Mouse (Mus musculus): ENCODE measurements around the gene Srrm2. TPM values are rescaled to one million over a fixed set of nuclear protein-coding genes. Genes with fewer than 3 reads are reported as not detected.

Srrm2 gene
- polyA plus RNA-seq, 1 experiment from 2014 or later = 455 TPM

GRCm38 (mm10) chr17:23818579-23818978 is 28.2 kb downstream of the Srrm2 start:
- no peak overlapping the region for H3K4me3 ChIP-seq (replicated peaks; ENCODE audit: low read length)
- peaks cover 100% of the 10 kb centered on the region for H3K36me3 ChIP-seq (replicated peaks; ENCODE audit: control insufficient read depth, insufficient read depth)
- ATAC-seq (ENCODE audit: low FRiP score) = no peak
- no peak overlapping the region for H3K27ac ChIP-seq
- 100% methylated on average over 8 of the region's 8 CpGs for WGBS
- no peaks in the 10 kb centered on the region for H3K27me3 ChIP-seq (ENCODE audit: control insufficient read depth, insufficient read depth, low read length)
- no peak overlapping the region for H3K9ac ChIP-seq
- peaks cover 30% of the 10 kb centered on the region for H3K9me3 ChIP-seq (ENCODE audit: control insufficient read depth, low read length)
- no peaks in the 10 kb centered on the region for H3K4me1 ChIP-seq (replicated peaks; ENCODE audit: control insufficient read depth, insufficient read depth, low read length)
- no peak overlapping the region for H3K4me2 ChIP-seq (replicated peaks)
- no peak for DNase-seq (ENCODE audit: low spot score)

GRCm38 (mm10) chr17:23819235-23819634 is 28.9 kb downstream of the Srrm2 start:
- H3K4me3 ChIP-seq (replicated peaks; ENCODE audit: low read length) = no peak overlapping the region
- WGBS = 98% methylated on average over 25 of the region's 25 CpGs
- no peaks in the 10 kb centered on the region for H3K4me1 ChIP-seq (replicated peaks; ENCODE audit: control insufficient read depth, insufficient read depth, low read length)
- no peaks in the 10 kb centered on the region for H3K27me3 ChIP-seq (ENCODE audit: control insufficient read depth, insufficient read depth, low read length)
- H3K36me3 ChIP-seq (replicated peaks; ENCODE audit: control insufficient read depth, insufficient read depth) = peaks cover 100% of the 10 kb centered on the region
- no peak overlapping the region for H3K9ac ChIP-seq
- no peak overlapping the region for H3K4me2 ChIP-seq (replicated peaks)
- peaks cover 30% of the 10 kb centered on the region for H3K9me3 ChIP-seq (ENCODE audit: control insufficient read depth, low read length)
- ATAC-seq (ENCODE audit: low FRiP score) (no peak), DNase-seq (ENCODE audit: low spot score) (no peak)
- no peak overlapping the region for H3K27ac ChIP-seq

DNA sequence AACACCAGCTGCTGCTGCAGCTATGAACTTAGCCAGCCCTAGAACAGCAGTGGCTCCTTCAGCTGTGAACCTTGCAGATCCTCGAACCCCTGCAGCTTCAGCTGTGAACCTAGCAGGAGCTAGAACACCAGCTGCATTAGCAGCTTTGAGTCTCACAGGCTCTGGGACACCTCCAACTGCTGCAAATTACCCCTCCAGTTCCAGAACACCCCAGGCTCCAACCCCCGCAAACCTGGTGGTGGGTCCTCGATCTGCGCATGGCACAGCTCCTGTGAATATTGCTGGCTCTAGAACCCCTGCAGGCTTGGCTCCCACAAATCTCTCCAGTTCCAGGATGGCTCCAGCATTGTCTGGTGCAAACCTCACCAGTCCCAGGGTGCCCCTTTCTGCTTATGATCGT is 30.4 kb downstream of the Srrm2 start:
- 98% methylated on average over 5 of the region's 5 CpGs for WGBS

GRCm38 (mm10) chr17:23822094-23822493 is 31.8 kb downstream of the Srrm2 start:
- no peak for DNase-seq (ENCODE audit: low spot score)
- H3K36me3 ChIP-seq (replicated peaks; ENCODE audit: control insufficient read depth, insufficient read depth) = peaks cover 100% of the 10 kb centered on the region
- H3K27ac ChIP-seq = no peak overlapping the region
- no peak overlapping the region for H3K4me3 ChIP-seq (replicated peaks; ENCODE audit: low read length)
- no peaks in the 10 kb centered on the region for H3K27me3 ChIP-seq (ENCODE audit: control insufficient read depth, insufficient read depth, low read length)
- no peak for ATAC-seq (ENCODE audit: low FRiP score)
- H3K9ac ChIP-seq = no peak overlapping the region
- H3K4me1 ChIP-seq (replicated peaks; ENCODE audit: control insufficient read depth, insufficient read depth, low read length) = peaks cover 4% of the 10 kb centered on the region; the same call in 1 of the 2 replicates
- peaks cover 26% of the 10 kb centered on the region for H3K9me3 ChIP-seq (ENCODE audit: control insufficient read depth, low read length)
- no peak overlapping the region for H3K4me2 ChIP-seq (replicated peaks)
- 83% methylated on average over 6 of the region's 6 CpGs for WGBS

More for the DNA sequence above, 30.4 kb downstream of the Srrm2 start:
- no peaks in the 10 kb centered on the region for H3K27me3 ChIP-seq (ENCODE audit: control insufficient read depth, insufficient read depth, low read length)
- no peak overlapping the region for H3K4me3 ChIP-seq (replicated peaks; ENCODE audit: low read length)
- no peak overlapping the region for H3K27ac ChIP-seq
- ATAC-seq (ENCODE audit: low FRiP score) (no peak), DNase-seq (ENCODE audit: low spot score) (no peak)
- H3K36me3 ChIP-seq (replicated peaks; ENCODE audit: control insufficient read depth, insufficient read depth) = peaks cover 100% of the 10 kb centered on the region
- H3K9ac ChIP-seq = no peak overlapping the region
- no peaks in the 10 kb centered on the region for H3K4me1 ChIP-seq (replicated peaks; ENCODE audit: control insufficient read depth, insufficient read depth, low read length)
- H3K4me2 ChIP-seq (replicated peaks) = no peak overlapping the region
- peaks cover 26% of the 10 kb centered on the region for H3K9me3 ChIP-seq (ENCODE audit: control insufficient read depth, low read length)

DNA sequence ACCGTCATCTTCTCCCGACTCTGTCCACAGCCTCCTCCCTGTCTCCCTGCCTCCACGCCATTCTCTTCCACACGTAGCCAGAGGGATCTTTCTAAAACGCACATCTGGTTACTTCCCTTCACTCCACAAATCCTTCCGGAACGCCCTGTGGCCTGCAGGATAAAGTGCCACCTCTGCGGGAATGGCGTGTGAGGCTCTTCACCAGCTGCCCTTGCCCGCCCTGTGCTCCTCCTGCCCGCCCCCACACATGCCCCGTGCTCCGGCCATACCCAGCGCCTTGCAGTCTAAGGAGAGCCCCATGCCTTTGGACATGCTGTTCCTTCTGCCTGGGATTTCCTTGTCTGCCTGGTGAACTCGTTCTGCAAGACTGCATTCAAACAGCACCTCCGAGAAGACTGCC is 32.7 kb downstream of the Srrm2 start:
- H3K27ac ChIP-seq = no peak overlapping the region
- 89% methylated on average over 16 of the region's 16 CpGs for WGBS
- ATAC-seq (ENCODE audit: low FRiP score) = 0 out of 2 replicates have a peak, but pooled peaks have one; percentile 14

DNA sequence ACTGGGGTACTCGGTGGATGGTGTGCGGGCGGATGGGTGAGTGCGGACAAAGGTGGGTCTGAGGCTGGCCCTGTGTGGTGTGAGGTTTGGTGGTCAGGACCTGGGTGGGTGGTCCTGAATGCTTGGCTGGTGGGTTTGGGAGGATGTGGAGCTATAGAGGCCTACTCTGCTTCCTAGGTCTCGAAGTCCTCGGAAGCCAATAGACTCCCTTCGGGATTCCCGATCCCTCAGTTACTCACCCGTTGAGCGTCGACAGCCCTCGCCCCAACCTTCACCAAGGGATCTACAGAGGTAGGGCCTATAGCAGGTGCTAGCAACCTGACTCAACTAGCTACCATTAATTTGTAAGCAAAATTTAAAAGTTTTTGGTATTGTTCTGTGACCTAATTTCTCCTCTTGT is 33.3 kb downstream of the Srrm2 start:
- Histone ChIP-seq H3K4me1 (replicated peaks; ENCODE audit: control insufficient read depth, insufficient read depth, low read length) (peaks cover 16% of the 10 kb centered on the region), H3K4me3 (replicated peaks; ENCODE audit: low read length) (no peak overlapping the region), H3K36me3 (replicated peaks; ENCODE audit: control insufficient read depth, insufficient read depth) (peaks cover 90% of the 10 kb centered on the region), H3K9me3 (ENCODE audit: control insufficient read depth, low read length) (peaks cover 16% of the 10 kb centered on the region), H3K27ac (no peak overlapping the region), H3K27me3 (ENCODE audit: control insufficient read depth, insufficient read depth, low read length) (no peaks in the 10 kb centered on the region), H3K9ac (no peak overlapping the region), H3K4me2 (replicated peaks) (no peak overlapping the region)
- WGBS = 91% methylated on average over 12 of the region's 12 CpGs
- DNase-seq (ENCODE audit: low spot score) (no peak), ATAC-seq (ENCODE audit: low FRiP score) (no peak)

More for the DNA sequence above, 32.7 kb downstream of the Srrm2 start:
- no peak for DNase-seq (ENCODE audit: low spot score)
- Histone ChIP-seq H3K36me3 (replicated peaks; ENCODE audit: control insufficient read depth, insufficient read depth) (peaks cover 96% of the 10 kb centered on the region), H3K4me3 (replicated peaks; ENCODE audit: low read length) (no peak overlapping the region), H3K4me2 (replicated peaks) (no peak overlapping the region), H3K4me1 (replicated peaks; ENCODE audit: control insufficient read depth, insufficient read depth, low read length) (peaks cover 14% of the 10 kb centered on the region), H3K27me3 (ENCODE audit: control insufficient read depth, insufficient read depth, low read length) (no peaks in the 10 kb centered on the region), H3K9ac (no peak overlapping the region), H3K9me3 (ENCODE audit: control insufficient read depth, low read length) (peaks cover 22% of the 10 kb centered on the region)

- peaks cover 22% of the 10 kb centered on the region for H3K4me1 ChIP-seq (replicated peaks; ENCODE audit: control insufficient read depth, insufficient read depth, low read length)
- H3K27ac ChIP-seq = 0 out of 2 replicates have a peak overlapping the region, but pooled peaks have one; percentile 14
- peaks cover 71% of the 10 kb centered on the region for H3K36me3 ChIP-seq (replicated peaks; ENCODE audit: control insufficient read depth, insufficient read depth)
- H3K4me3 ChIP-seq (replicated peaks; ENCODE audit: low read length) = no peak overlapping the region
- WGBS = 92% methylated on average over 4 of the region's 4 CpGs
- H3K4me2 ChIP-seq (replicated peaks) = no peak overlapping the region
- H3K9me3 ChIP-seq (ENCODE audit: control insufficient read depth, low read length) = no peaks in the 10 kb centered on the region
- ATAC-seq (ENCODE audit: low FRiP score) (no peak), DNase-seq (ENCODE audit: low spot score) (no peak)
- H3K9ac ChIP-seq = no peak overlapping the region
- no peaks in the 10 kb centered on the region for H3K27me3 ChIP-seq (ENCODE audit: control insufficient read depth, insufficient read depth, low read length)
Observed at GRCm38 (mm10) chr17:23825591-23825990, 35.3 kb downstream of the Srrm2 start.

DNA sequence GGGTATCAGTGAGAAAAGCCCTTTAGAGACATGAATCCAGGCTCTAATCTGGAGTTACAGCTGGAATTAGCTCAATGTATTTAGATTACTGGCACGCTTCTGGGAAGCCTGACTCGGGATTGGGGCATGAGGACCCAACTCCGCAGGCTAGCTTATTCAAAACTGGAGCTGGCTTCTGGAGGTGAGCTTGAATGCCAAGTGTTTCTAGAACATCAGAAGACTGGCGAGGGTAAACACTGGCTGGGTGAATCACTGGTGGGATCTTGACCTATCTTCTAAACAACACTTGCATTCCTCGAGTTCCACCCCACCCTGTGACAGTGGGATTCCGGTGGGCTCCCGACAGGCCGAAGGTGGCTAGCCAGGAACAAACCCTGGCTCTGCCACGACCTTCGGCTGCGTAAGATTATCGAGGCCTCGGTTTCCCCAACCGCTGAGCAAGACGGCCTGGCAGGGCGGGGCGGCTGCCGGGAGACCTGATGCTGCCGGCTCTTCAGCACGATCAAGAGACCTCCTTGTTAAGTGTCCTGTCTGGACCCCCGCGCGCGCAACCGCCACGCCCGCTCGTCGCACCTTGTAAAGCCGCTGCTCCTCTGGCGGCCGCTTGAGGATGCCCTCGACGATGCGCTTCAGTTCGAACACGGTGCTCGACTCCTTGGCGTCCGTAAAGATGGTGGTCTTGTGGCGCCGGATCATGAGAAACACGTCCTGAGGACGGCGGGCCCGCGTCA is 38.1 kb downstream of the Srrm2 start:
- 1% methylated on average over 45 of the region's 47 CpGs for WGBS
- H3K9me3 ChIP-seq (ENCODE audit: control insufficient read depth, low read length) = no peaks in the 10 kb centered on the region

GRCm38 (mm10) chr17:23829064-23829619 is 38.8 kb downstream of the Srrm2 start, which contains the start of gene Elob:
Gene Elob (minus strand): TSS chr17:23829136.
- peak; percentile 96 for ATAC-seq (ENCODE audit: low FRiP score)
- H3K4me2 ChIP-seq (replicated peaks) = peak within 1 kb of the TSS; percentile 79
- H3K9me3 ChIP-seq (ENCODE audit: control insufficient read depth, low read length) = no peaks in the 10 kb centered on the region
- WGBS = 1% methylated on average over 39 of the region's 42 CpGs
- H3K36me3 ChIP-seq (replicated peaks; ENCODE audit: control insufficient read depth, insufficient read depth) = peaks cover 35% of the 10 kb centered on the region
- peak within 1 kb of the TSS; percentile 90 for H3K9ac ChIP-seq
- H3K27ac ChIP-seq = peak within 1 kb of the TSS; percentile 96
- peaks cover 22% of the 10 kb centered on the region for H3K4me1 ChIP-seq (replicated peaks; ENCODE audit: control insufficient read depth, insufficient read depth, low read length)
- H3K4me3 ChIP-seq (replicated peaks; ENCODE audit: low read length) = peak within 1 kb of the TSS; percentile 89
- peak; percentile 88 for DNase-seq (ENCODE audit: low spot score)
- peaks cover 6% of the 10 kb centered on the region; the same call in 1 of the 2 replicates for H3K27me3 ChIP-seq (ENCODE audit: control insufficient read depth, insufficient read depth, low read length)

More for the DNA sequence above, 38.1 kb downstream of the Srrm2 start:
- peak overlapping the region; percentile 79 for H3K4me2 ChIP-seq (replicated peaks)
- H3K36me3 ChIP-seq (replicated peaks; ENCODE audit: control insufficient read depth, insufficient read depth) = peaks cover 42% of the 10 kb centered on the region
- ATAC-seq (ENCODE audit: low FRiP score) = peak; percentile 80
- H3K9ac ChIP-seq = peak overlapping the region; percentile 90
- peak overlapping the region; percentile 96 for H3K27ac ChIP-seq
- peaks cover 6% of the 10 kb centered on the region; the same call in 1 of the 2 replicates for H3K27me3 ChIP-seq (ENCODE audit: control insufficient read depth, insufficient read depth, low read length)
- H3K4me1 ChIP-seq (replicated peaks; ENCODE audit: control insufficient read depth, insufficient read depth, low read length) = peaks cover 22% of the 10 kb centered on the region
- peak overlapping the region; percentile 89 for H3K4me3 ChIP-seq (replicated peaks; ENCODE audit: low read length)
- DNase-seq (ENCODE audit: low spot score) = peak; percentile 47

All from hindbrain, embryonic 14.5 days (tissue).